Mouse (Mus musculus): Measurements from ENCODE around the gene Mapkapk2. TPM values are rescaled to one million over a fixed set of nuclear protein-coding genes. Genes with fewer than 3 reads are reported as not detected.
A peak's percentile ranks its signal among the peaks of the same experiment; 100 is the strongest.

The Mapkapk2 gene
- polyA plus RNA-seq, 1 experiment from 2014 or later: 51.1 TPM

- peaks cover 47% of the 10 kb centered on the region for H3K4me1 ChIP-seq (replicated peaks)
- H3K27ac ChIP-seq: peak overlapping the region; percentile 96
- no peaks in the 10 kb centered on the region for H3K9me3 ChIP-seq
- peak overlapping the region; percentile 97 for H3K4me3 ChIP-seq
- H3K27me3 ChIP-seq (ENCODE audit: insufficient read depth, poor library complexity, severe bottlenecking): peaks cover 16% of the 10 kb centered on the region
- DNase-seq (ENCODE audit: low spot score): peak; percentile 74
- under 1% methylated on average over 93 of the region's 98 CpGs for WGBS
- H3K36me3 ChIP-seq: 0 out of 2 replicates have a peak, but pooled peaks cover 5% of the 10 kb centered on the region
These were observed 575 bp downstream of the Mapkapk2 start for GRCm38 (mm10) chr1:131096803-131097699.

- peaks cover 52% of the 10 kb centered on the region for H3K4me1 ChIP-seq (replicated peaks)
- no peak for DNase-seq (ENCODE audit: low spot score)
- WGBS: 33% methylated on average over 9 of the region's 9 CpGs
- peaks cover 16% of the 10 kb centered on the region for H3K27me3 ChIP-seq (ENCODE audit: insufficient read depth, poor library complexity, severe bottlenecking)
- no peaks in the 10 kb centered on the region for H3K9me3 ChIP-seq
- H3K36me3 ChIP-seq: 0 out of 2 replicates have a peak, but pooled peaks cover 5% of the 10 kb centered on the region
- H3K4me3 ChIP-seq: peak overlapping the region; percentile 97
- H3K27ac ChIP-seq: peak overlapping the region; percentile 96
These were observed 1.4 kb downstream of the Mapkapk2 start for GRCm38 (mm10) chr1:131096132-131096695.

- H3K27me3 ChIP-seq (ENCODE audit: insufficient read depth, poor library complexity, severe bottlenecking): peaks cover 16% of the 10 kb centered on the region
- peaks cover 59% of the 10 kb centered on the region for H3K4me1 ChIP-seq (replicated peaks)
- peak overlapping the region; percentile 96; the same call in 1 of the 2 replicates for H3K27ac ChIP-seq
- H3K36me3 ChIP-seq: 0 out of 2 replicates have a peak, but pooled peaks cover 5% of the 10 kb centered on the region
- H3K4me3 ChIP-seq: peak overlapping the region; percentile 97
- 29% methylated on average over 8 of the region's 8 CpGs for WGBS
- no peak for DNase-seq (ENCODE audit: low spot score)
- no peaks in the 10 kb centered on the region for H3K9me3 ChIP-seq
These were observed 2.1 kb downstream of the Mapkapk2 start for GRCm38 (mm10) chr1:131095574-131095973.

- 91% methylated on average over 8 of the region's 8 CpGs for WGBS
- H3K4me1 ChIP-seq (replicated peaks): peaks cover 75% of the 10 kb centered on the region
These were observed 3.7 kb downstream of the Mapkapk2 start for GRCm38 (mm10) chr1:131093889-131094288.

GRCm38 (mm10) chr1:131092846-131093245 is 4.8 kb downstream of the Mapkapk2 start:
- WGBS: 93% methylated on average over 3 of the region's 3 CpGs
- Histone ChIP-seq H3K4me1 (replicated peaks) (peaks cover 80% of the 10 kb centered on the region), H3K4me3 (no peak overlapping the region), H3K9me3 (no peaks in the 10 kb centered on the region), H3K36me3 (0 out of 2 replicates have a peak, but pooled peaks cover 5% of the 10 kb centered on the region), H3K27me3 (ENCODE audit: insufficient read depth, poor library complexity, severe bottlenecking) (no peaks in the 10 kb centered on the region), H3K27ac (no peak overlapping the region)
- no peak for DNase-seq (ENCODE audit: low spot score)

More at GRCm38 (mm10) chr1:131093889-131094288, 3.7 kb downstream of the Mapkapk2 start:
- Histone ChIP-seq H3K27me3 (ENCODE audit: insufficient read depth, poor library complexity, severe bottlenecking) (peaks cover 2% of the 10 kb centered on the region; the same call in 1 of the 2 replicates), H3K27ac (no peak overlapping the region), H3K4me3 (no peak overlapping the region), H3K9me3 (no peaks in the 10 kb centered on the region), H3K36me3 (0 out of 2 replicates have a peak, but pooled peaks cover 5% of the 10 kb centered on the region)
- DNase-seq (ENCODE audit: low spot score): no peak

GRCm38 (mm10) chr1:131092173-131092572 is 5.5 kb downstream of the Mapkapk2 start:
- Histone ChIP-seq H3K9me3 (no peaks in the 10 kb centered on the region), H3K36me3 (0 out of 2 replicates have a peak, but pooled peaks cover 5% of the 10 kb centered on the region), H3K27ac (no peak overlapping the region; the same call in 1 of the 2 replicates), H3K4me3 (no peak overlapping the region), H3K4me1 (replicated peaks) (peaks cover 85% of the 10 kb centered on the region), H3K27me3 (ENCODE audit: insufficient read depth, poor library complexity, severe bottlenecking) (no peaks in the 10 kb centered on the region)
- WGBS: 85% methylated on average over 3 of the region's 3 CpGs
- no peak for DNase-seq (ENCODE audit: low spot score)

GRCm38 (mm10) chr1:131091481-131091880 is 6.1 kb downstream of the Mapkapk2 start:
- Histone ChIP-seq H3K9me3 (no peaks in the 10 kb centered on the region), H3K36me3 (0 out of 2 replicates have a peak, but pooled peaks cover 5% of the 10 kb centered on the region), H3K27me3 (ENCODE audit: insufficient read depth, poor library complexity, severe bottlenecking) (no peaks in the 10 kb centered on the region), H3K27ac (no peak overlapping the region), H3K4me1 (replicated peaks) (peaks cover 90% of the 10 kb centered on the region), H3K4me3 (no peak overlapping the region)
- 90% methylated on average over 3 of the region's 3 CpGs for WGBS
- no peak for DNase-seq (ENCODE audit: low spot score)

GRCm38 (mm10) chr1:131090877-131091276 is 6.7 kb downstream of the Mapkapk2 start:
- H3K27ac ChIP-seq: no peak overlapping the region
- no peak overlapping the region for H3K4me3 ChIP-seq
- H3K27me3 ChIP-seq (ENCODE audit: insufficient read depth, poor library complexity, severe bottlenecking): no peaks in the 10 kb centered on the region
- 71% methylated on average over 4 of the region's 4 CpGs for WGBS
- H3K9me3 ChIP-seq: no peaks in the 10 kb centered on the region
- 0 out of 2 replicates have a peak, but pooled peaks cover 5% of the 10 kb centered on the region for H3K36me3 ChIP-seq
- no peak for DNase-seq (ENCODE audit: low spot score)
- H3K4me1 ChIP-seq (replicated peaks): peaks cover 90% of the 10 kb centered on the region

GRCm38 (mm10) chr1:131090261-131090660 is 7.4 kb downstream of the Mapkapk2 start:
- H3K4me3 ChIP-seq: no peak overlapping the region
- 0 out of 2 replicates have a peak overlapping the region, but pooled peaks have one; percentile 40 for H3K27ac ChIP-seq
- DNase-seq (ENCODE audit: low spot score): no peak
- no peaks in the 10 kb centered on the region for H3K9me3 ChIP-seq
- 0 out of 2 replicates have a peak, but pooled peaks cover 5% of the 10 kb centered on the region for H3K36me3 ChIP-seq
- H3K4me1 ChIP-seq (replicated peaks): peaks cover 90% of the 10 kb centered on the region
- 84% methylated on average over 5 of the region's 5 CpGs for WGBS
- no peaks in the 10 kb centered on the region for H3K27me3 ChIP-seq (ENCODE audit: insufficient read depth, poor library complexity, severe bottlenecking)

- H3K27me3 ChIP-seq (ENCODE audit: insufficient read depth, poor library complexity, severe bottlenecking): no peaks in the 10 kb centered on the region
- no peaks in the 10 kb centered on the region for H3K9me3 ChIP-seq
- no peak overlapping the region for H3K4me3 ChIP-seq
- DNase-seq (ENCODE audit: low spot score): no peak
- 0 out of 2 replicates have a peak, but pooled peaks cover 5% of the 10 kb centered on the region for H3K36me3 ChIP-seq
- peaks cover 89% of the 10 kb centered on the region for H3K4me1 ChIP-seq (replicated peaks)
- peak overlapping the region; percentile 40; the same call in 1 of the 2 replicates for H3K27ac ChIP-seq
- WGBS: 83% methylated on average over 2 of the region's 2 CpGs
These were observed 8.0 kb downstream of the Mapkapk2 start for GRCm38 (mm10) chr1:131089525-131090127.

- WGBS: 53% methylated on average over 11 of the region's 11 CpGs
- no peaks in the 10 kb centered on the region for H3K27me3 ChIP-seq (ENCODE audit: insufficient read depth, poor library complexity, severe bottlenecking)
- H3K4me1 ChIP-seq (replicated peaks): peaks cover 89% of the 10 kb centered on the region
- H3K27ac ChIP-seq: peak overlapping the region; percentile 23; the same call in 1 of the 2 replicates
- H3K9me3 ChIP-seq: no peaks in the 10 kb centered on the region
- no peak overlapping the region for H3K4me3 ChIP-seq
- 0 out of 2 replicates have a peak, but pooled peaks cover 2% of the 10 kb centered on the region for H3K36me3 ChIP-seq
- DNase-seq (ENCODE audit: low spot score): no peak
These were observed 9.1 kb downstream of the Mapkapk2 start for GRCm38 (mm10) chr1:131088547-131088946.

GRCm38 (mm10) chr1:131086907-131087306 is 10.7 kb downstream of the Mapkapk2 start:
- 37% methylated on average over 7 of the region's 7 CpGs for WGBS
- peaks cover 88% of the 10 kb centered on the region for H3K4me1 ChIP-seq (replicated peaks)
- no peak overlapping the region for H3K4me3 ChIP-seq
- H3K27me3 ChIP-seq (ENCODE audit: insufficient read depth, poor library complexity, severe bottlenecking): no peaks in the 10 kb centered on the region
- peak overlapping the region; percentile 70 for H3K27ac ChIP-seq
- no peak for DNase-seq (ENCODE audit: low spot score)
- H3K9me3 ChIP-seq: no peaks in the 10 kb centered on the region
- no peaks in the 10 kb centered on the region for H3K36me3 ChIP-seq
